Mouse (Mus musculus) layer of hippocampus, adult 9-10 months (tissue): ENCODE results near the gene Slc27a1.
"Not testable (repeated sequence)": the region's sequence is repeated elsewhere in the genome, so short reads cannot be mapped to it uniquely, and the experiment has no call there.

ENCODE experiments used
- DNase-seq: peaks from one replicate; pipeline ENCODE4 v3.0.0; 2022; ENCODE audit warnings: low spot score

Gene Slc27a1

DNA sequence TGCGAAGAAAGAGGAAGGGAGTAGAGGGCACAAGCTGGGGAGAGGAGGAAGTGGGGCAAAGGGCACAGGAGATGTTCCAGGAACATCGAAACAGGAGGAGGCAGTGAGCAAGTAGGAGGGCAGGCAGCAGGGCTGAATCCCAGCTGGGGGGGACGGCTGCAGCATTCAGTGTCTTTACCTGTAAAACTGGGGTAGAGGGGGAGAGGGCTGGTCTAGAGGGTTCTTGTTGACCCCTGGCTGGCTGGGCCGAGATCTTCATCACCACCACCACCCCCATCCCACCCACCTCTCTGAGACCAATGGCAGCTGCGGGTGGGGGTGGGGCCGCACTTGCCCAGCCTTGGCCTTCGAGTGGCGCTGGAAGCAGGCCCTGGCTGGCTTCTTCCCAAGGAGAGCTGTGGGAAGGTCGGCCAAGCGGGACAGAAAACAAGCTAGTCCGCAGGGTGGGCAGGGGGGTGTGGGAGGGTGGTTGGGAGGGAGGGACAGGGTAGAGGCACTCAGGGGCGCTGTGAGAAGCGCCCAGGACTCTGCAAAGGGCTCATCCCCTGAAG, at the start of gene Slc27a1:
TSS of gene Slc27a1 (plus strand) at position 496 of the 551 bp plus-strand sequence.
- DNase-seq = no peak

GRCm38 (mm10) chr8:71519037-71519825, 49.5 kb upstream of the Slc27a1 start:
- DNase-seq = not testable (repeated sequence)

DNA sequence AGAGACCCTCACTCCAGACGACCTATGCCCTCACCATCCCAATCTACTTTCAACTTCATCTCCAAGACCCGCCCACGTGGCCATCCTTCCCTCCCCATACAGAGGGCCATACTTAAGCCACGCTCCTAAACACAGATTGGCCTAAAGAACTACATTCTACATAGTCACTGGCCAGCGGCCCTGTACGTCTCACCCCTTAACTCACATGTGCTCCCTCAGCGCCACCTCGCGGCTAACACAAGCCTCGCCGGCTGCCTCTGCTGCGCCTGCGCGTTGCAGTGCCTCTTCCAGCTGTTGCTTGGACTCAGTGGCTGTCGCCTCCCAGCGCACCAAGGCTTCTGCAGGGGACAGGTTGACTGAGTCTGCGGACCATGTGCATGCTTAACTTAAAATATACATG, 47.0 kb upstream of the Slc27a1 start:
- DNase-seq = peak; percentile 90

GRCm38 (mm10) chr8:71525226-71526050, 43.2 kb upstream of the Slc27a1 start, which contains the start of gene Ccdc194:
TSS of gene Ccdc194 (minus strand) at chr8:71525711.
- no peak for DNase-seq

- no peak for DNase-seq
These were observed 42.4 kb upstream of the Slc27a1 start for GRCm38 (mm10) chr8:71526272-71526671.

GRCm38 (mm10) chr8:71527162-71527870, 41.4 kb upstream of the Slc27a1 start:
- DNase-seq = no peak

DNA sequence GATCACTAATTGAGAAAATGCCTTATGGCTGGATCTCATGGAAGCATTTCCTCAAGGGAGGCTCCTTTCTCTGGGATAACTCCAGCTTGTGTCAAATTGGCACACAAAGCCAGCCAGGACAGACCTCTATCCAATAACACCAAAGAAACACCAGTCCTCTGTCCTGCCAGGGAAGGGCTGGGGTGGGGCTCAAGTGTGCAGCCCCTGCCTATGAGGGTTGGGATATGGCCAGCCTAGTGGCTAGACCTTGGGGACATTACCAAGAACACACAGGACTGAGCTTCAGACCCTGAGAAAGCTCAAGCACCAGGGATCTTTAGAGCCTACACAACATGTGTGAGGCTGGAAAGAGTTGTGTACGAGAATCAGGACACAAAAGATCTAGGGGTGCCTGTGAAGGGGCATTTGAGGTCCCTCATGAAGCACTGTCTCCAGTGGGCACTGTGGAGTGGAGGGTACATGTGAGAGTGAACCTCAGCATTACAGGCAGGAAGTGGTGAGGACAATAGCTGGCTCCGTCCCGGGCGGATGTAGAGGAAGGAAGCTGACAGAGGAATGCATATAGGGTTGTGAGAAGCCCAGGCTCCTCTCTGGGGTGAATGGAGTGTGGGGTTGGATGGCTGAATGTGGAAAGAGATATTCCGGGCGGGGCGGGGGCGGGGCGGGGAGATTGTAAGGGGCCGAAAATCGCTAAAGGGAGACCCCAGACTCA, 40.2 kb upstream of the Slc27a1 start:
- no peak for DNase-seq

- DNase-seq = not testable (repeated sequence)
These were observed 37.8 kb upstream of the Slc27a1 start for GRCm38 (mm10) chr8:71530735-71531467.

GRCm38 (mm10) chr8:71534263-71534810, 34.3 kb upstream of the Slc27a1 start:
- DNase-seq = no peak

DNA sequence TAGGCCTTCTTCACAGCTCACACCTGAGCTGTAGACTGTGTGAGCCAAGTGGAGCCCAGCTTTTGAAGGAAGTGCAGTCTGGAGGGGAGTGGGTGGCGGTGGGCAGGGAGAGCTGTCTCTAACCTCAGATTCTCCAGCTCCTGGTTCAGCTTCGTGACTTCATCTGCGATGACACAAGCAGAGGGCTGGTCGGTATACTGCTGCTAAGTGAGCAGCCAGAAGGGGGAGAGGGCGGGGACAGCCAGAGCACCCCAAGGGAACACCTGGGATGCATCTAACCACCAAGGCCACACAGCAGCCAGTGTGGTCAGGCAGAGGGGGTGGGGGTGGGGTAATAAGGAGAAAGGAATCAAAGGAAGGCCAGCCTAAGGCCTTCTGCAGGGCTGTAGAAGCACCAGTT, 33.0 kb upstream of the Slc27a1 start:
- no peak for DNase-seq

- DNase-seq = peak; percentile 54
These were observed 31.4 kb upstream of the Slc27a1 start, which contains the start of gene Bst2 for GRCm38 (mm10) chr8:71537028-71537867. TSS of gene Bst2 (minus strand) at chr8:71537456.

DNA sequence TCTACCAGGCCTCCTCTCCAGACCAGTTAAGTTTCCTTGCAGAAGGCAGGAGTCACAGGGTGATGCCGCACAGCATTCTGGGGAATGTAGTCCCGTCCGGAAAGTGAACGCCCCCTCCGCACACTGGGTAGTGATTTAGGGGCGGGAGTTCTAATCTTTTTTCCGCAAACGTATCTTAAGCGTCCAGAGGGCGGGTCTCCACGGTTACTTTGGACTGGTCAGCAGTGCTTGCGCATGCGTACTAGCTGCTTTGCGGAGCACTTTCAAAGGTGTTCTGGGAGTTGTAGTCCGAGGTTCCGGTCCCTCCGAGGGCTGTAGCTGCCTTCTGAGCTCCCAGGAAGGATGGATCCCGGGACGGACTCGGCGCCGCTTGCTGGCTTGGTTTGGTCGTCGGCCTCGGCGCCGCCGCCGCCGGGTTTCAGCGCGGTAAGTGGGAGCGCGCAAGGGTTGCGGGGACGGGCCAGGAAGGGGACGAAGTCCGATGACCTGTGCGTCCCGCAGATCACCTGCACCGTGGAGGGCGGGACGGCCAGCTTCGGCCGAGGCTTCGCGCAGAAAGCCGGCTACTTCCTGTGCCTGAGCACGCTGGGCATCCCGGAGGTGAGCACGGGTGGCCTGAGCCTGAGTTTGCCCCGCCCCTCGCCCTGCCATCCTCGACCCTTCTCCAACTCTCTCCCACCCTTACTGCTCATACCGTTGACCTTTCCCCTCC, 25.9 kb upstream of the Slc27a1 start, which contains the start of gene Mvb12a:
TSS of gene Mvb12a (plus strand) at position 291 of the 712 bp plus-strand sequence.
- peak; percentile 95 for DNase-seq

GRCm38 (mm10) chr8:71543755-71544154, 24.9 kb upstream of the Slc27a1 start:
- DNase-seq = no peak

DNA sequence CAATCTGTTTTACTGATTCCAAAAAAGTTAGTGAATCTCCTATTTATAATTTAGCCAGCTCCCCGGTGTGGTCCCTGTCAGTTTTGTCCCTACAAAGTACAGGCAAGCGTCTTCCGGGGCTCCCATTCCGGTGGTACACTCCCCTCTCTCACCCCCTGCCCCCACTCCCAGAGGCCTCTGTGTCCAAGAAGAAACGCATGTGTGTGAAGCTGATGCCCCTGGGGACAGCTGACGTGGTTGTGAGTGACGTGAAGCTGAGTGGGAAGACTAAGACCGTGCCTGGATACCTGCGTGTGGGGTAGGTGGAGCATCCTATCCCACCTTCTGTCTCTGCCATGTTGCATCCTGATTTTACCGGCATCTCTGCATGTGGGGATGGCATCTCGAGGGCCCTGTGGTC, 23.6 kb upstream of the Slc27a1 start:
- no peak for DNase-seq

- no peak for DNase-seq
These were observed 21.1 kb upstream of the Slc27a1 start for GRCm38 (mm10) chr8:71547590-71547989.

DNA sequence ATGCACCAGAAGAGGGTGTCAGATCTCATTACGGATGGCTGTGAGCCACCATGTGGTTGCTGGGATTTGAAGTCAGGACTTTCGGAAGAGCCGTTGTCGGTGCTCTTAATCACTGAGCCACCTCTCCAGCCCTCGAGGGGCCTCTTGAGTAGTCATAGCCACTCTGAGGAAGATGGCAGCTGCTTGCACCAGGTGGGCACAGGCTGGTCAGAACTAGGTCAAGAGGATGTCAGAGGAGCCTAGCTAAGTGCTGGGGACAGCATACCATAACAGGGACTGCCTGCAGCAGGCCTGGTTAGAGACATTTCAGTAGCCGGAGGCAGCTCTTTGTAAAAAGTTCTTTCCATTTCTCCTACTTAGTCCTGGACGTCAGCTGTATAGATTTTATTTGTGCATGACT, 17.9 kb upstream of the Slc27a1 start:
- DNase-seq = no peak

DNA sequence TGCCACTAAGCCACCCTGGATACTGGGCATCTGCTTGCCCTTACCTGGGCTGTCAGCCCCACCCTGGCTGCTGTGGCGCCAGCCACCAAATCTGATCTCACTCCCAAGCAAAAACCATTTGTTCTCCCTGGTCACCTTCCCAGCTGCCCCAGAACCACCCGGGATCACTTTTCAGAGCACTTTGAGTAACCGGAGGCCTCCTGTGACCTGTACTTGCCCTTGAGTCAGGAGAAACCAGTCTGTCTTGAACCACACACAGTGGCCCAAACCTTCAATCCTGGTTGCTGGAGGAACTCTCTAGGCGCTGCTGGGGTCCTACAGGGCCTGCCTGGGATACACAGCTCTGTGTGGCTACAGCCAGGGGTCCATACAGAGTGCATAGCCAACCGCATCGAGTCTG, 15.9 kb upstream of the Slc27a1 start:
- DNase-seq = no peak

DNA sequence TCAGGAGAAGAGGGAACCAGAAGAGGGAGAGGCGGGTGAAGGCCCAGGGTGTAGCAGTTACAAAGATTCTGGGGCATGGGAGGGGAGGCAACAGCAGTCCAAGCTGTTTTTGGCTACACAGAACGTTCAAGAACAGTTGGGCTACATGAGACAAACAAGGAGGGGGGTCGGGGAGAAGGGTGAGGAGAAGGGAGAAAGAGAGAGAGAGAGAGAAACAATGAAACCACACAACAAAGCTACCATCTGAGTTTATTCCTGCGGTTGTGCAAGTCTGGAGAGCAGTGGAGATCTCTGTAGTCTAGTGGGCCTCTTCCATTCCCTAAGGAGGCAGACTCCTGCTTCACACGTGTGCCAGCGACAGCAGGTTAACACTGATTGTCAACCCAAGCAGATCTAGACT, 14.7 kb upstream of the Slc27a1 start:
- no peak for DNase-seq

- DNase-seq = no peak
These were observed 14.0 kb upstream of the Slc27a1 start for GRCm38 (mm10) chr8:71554644-71555043.
